22 mouse cellular contexts compared by ENCODE assay signal in genomic region chr14:79377041-79377440, GRCm38 (mm10). TPM values are rescaled to one million over a fixed set of nuclear protein-coding genes. Genes with fewer than 3 reads are reported as not detected.
DNase-seq lines count a peak whose midpoint lies in the region; ATAC-seq lines count a peak whose summit lies in the region.
"Had no signal": no experiment of that assay in that cellular context is flagged by ENCODE, and none has a peak within 500 bp of the region (broad histone marks: within the 10 kb centered on the region; RNA-seq: fewer than 3 reads in every experiment).

No protein-coding gene starts in this region.

- H3K9ac ChIP-seq in midbrain, embryonic 15.5 days, result no peak overlapping the region

- peak; percentile 57 for DNase-seq in Muller cell, postnatal 12 days (ENCODE audit: inconsistent ontology term)
- DNase-seq in retina, embryonic 14.5 days (ENCODE audit: low spot score), result peak; percentile 40
- DNase-seq in retina, postnatal 1 day, result peak; percentile 59
- no peak for DNase-seq in right cerebral cortex, postnatal 10 days (ENCODE audit: low spot score in 2 of 2)
- DNase-seq in adrenal gland, postnatal 36 days, result no peak
- DNase-seq: adrenal gland, adult 2 months; adrenal gland, adult 8-10 months; adrenal gland, postnatal 10 days; adrenal gland, postnatal 14 days; adrenal gland, postnatal 25 days; B cell, adult 2 months; cerebellum, adult 11 months; cerebellum, adult 11-12 months; cerebellum, adult 18-20 months; cerebellum, adult 2 months; cerebellum, adult 8-10 months had no signal

- no peak overlapping the region for H3K4me2 ChIP-seq in midbrain, embryonic 15.5 days

- 0 out of 2 replicates have a peak, but pooled peaks cover 4% of the 10 kb centered on the region for H3K36me3 ChIP-seq in midbrain, embryonic 15.5 days (replicated peaks)

- H3K4me3 ChIP-seq in midbrain, embryonic 15.5 days, result no peak overlapping the region

- H3K27me3 ChIP-seq in midbrain, embryonic 15.5 days (replicated peaks), result no peaks in the 10 kb centered on the region
- H3K27me3 ChIP-seq: CH12.LX, Patski had no signal

- no peak overlapping the region for H3K27ac ChIP-seq in midbrain, embryonic 15.5 days

- no peak for ATAC-seq in midbrain, embryonic 15.5 days (replicated peaks)
- ATAC-seq: activated CD4-positive, CD25-positive, alpha-beta regulatory T cell, adult 4 months; CD4-positive, CD25-positive, alpha-beta regulatory T cell, adult 4 months; Patski had no signal

- no peaks in the 10 kb centered on the region for H3K9me3 ChIP-seq in midbrain, embryonic 15.5 days
- H3K9me3 ChIP-seq: G1E had no signal

- no peaks in the 10 kb centered on the region for H3K4me1 ChIP-seq in midbrain, embryonic 15.5 days

RNA-seq across cellular contexts. Expression of gene Naa16, which starts 13.5 kb away (rescaled TPM):
- polyA plus RNA-seq in midbrain, embryonic 15.5 days (2015; fragmentation: Nextera tagmentation; extraction: Ambion mirVana), result 20.2 and 22.8 TPM in 2 replicates
- 10 to 100 TPM; 22.8 to 25.5 TPM for total RNA-seq in adrenal gland, postnatal 36 days (2021)

RNA-seq across cellular contexts. Expression of gene Mtrf1, which starts 20.5 kb away (rescaled TPM):
- 10.8 and 11.2 TPM in 2 replicates for polyA plus RNA-seq in midbrain, embryonic 15.5 days (2015; fragmentation: Nextera tagmentation; extraction: Ambion mirVana)
- total RNA-seq in adrenal gland, postnatal 36 days (2021), result 1 to 10 TPM; 3.9 to 8.8 TPM

RNA-seq across cellular contexts. Expression of gene Kbtbd7, which starts 49.3 kb away (rescaled TPM):
- 21.3 and 22.6 TPM in 2 replicates for polyA plus RNA-seq in midbrain, embryonic 15.5 days (2015; fragmentation: Nextera tagmentation; extraction: Ambion mirVana)
- total RNA-seq in adrenal gland, postnatal 36 days (2021), result 1 to 10 TPM; 7.8 to 9.4 TPM

Comparison
In these comparisons a context has a peak if more than half of its experiments do, and no peak if none do; other contexts are left out.
1. DNase-seq: peak in Muller cell, postnatal 12 days (single experiment), retina, embryonic 14.5 days (single experiment) and retina, postnatal 1 day (single experiment); none in right cerebral cortex, postnatal 10 days (0 of 2) and adrenal gland, postnatal 36 days (0 of 2).